Mouse (Mus musculus): ENCODE measurements around the gene Fam214b. TPM values are rescaled to one million over a fixed set of nuclear protein-coding genes. Genes with fewer than 3 reads are reported as not detected.

Fam214b gene
- polyA plus RNA-seq, 1 experiment from 2014 or later: 33.8 TPM

GRCm38 (mm10) chr4:43036356-43036755, 9.7 kb downstream of the Fam214b start:
- Histone ChIP-seq H3K9ac (no peak overlapping the region), H3K4me1 (peaks cover 44% of the 10 kb centered on the region), H3K4me2 (replicated peaks) (peak overlapping the region; percentile 2; the same call in 1 of the 2 replicates), H3K36me3 (peaks cover 47% of the 10 kb centered on the region), H3K4me3 (no peak overlapping the region), H3K9me3 (no peaks in the 10 kb centered on the region), H3K27ac (no peak overlapping the region), H3K27me3 (replicated peaks) (no peaks in the 10 kb centered on the region)
- ATAC-seq (ENCODE audit: low FRiP score, low read depth): no peak
- 91% methylated on average over 10 of the region's 10 CpGs for WGBS

- Histone ChIP-seq H3K4me1 (peaks cover 42% of the 10 kb centered on the region), H3K9ac (no peak overlapping the region), H3K4me3 (no peak overlapping the region), H3K36me3 (peaks cover 47% of the 10 kb centered on the region), H3K27ac (no peak overlapping the region), H3K9me3 (no peaks in the 10 kb centered on the region), H3K27me3 (replicated peaks) (no peaks in the 10 kb centered on the region), H3K4me2 (replicated peaks) (no peak overlapping the region)
- 83% methylated on average over 6 of the region's 6 CpGs for WGBS
- ATAC-seq (ENCODE audit: low FRiP score, low read depth): no peak
Observed at GRCm38 (mm10) chr4:43035851-43036250, 10.2 kb downstream of the Fam214b start.

- ATAC-seq (ENCODE audit: low FRiP score, low read depth): no peak
- H3K4me2 ChIP-seq (replicated peaks): no peak overlapping the region
- H3K27ac ChIP-seq: no peak overlapping the region
- H3K4me1 ChIP-seq: peaks cover 34% of the 10 kb centered on the region
- H3K9ac ChIP-seq: no peak overlapping the region
- WGBS: 87% methylated on average over 14 of the region's 14 CpGs
- no peaks in the 10 kb centered on the region for H3K27me3 ChIP-seq (replicated peaks)
- no peak overlapping the region for H3K4me3 ChIP-seq
- peaks cover 60% of the 10 kb centered on the region for H3K36me3 ChIP-seq
- H3K9me3 ChIP-seq: no peaks in the 10 kb centered on the region
Observed at GRCm38 (mm10) chr4:43033481-43033880, 12.5 kb downstream of the Fam214b start.

GRCm38 (mm10) chr4:43032501-43032900, 13.5 kb downstream of the Fam214b start:
- H3K4me2 ChIP-seq (replicated peaks): peak overlapping the region; percentile 86; the same call in 1 of the 2 replicates
- peaks cover 27% of the 10 kb centered on the region for H3K4me1 ChIP-seq
- no peak overlapping the region for H3K9ac ChIP-seq
- no peak for ATAC-seq (ENCODE audit: low FRiP score, low read depth)
- no peaks in the 10 kb centered on the region for H3K27me3 ChIP-seq (replicated peaks)
- no peak overlapping the region for H3K4me3 ChIP-seq
- no peak overlapping the region for H3K27ac ChIP-seq
- WGBS: 100% methylated on average over 1 of the region's 1 CpGs
- H3K36me3 ChIP-seq: peaks cover 70% of the 10 kb centered on the region
- no peaks in the 10 kb centered on the region for H3K9me3 ChIP-seq

GRCm38 (mm10) chr4:43031237-43031995, 14.6 kb downstream of the Fam214b start, which contains the start of gene Stoml2:
Gene Stoml2, minus strand, starts transcription at chr4:43031710.
- ATAC-seq (ENCODE audit: low FRiP score, low read depth): peak; percentile 97
- H3K4me2 ChIP-seq (replicated peaks): peak within 1 kb of the TSS; percentile 86
- H3K4me3 ChIP-seq: peak within 1 kb of the TSS; percentile 74
- H3K27ac ChIP-seq: peak within 1 kb of the TSS; percentile 82
- H3K4me1 ChIP-seq: peaks cover 24% of the 10 kb centered on the region
- H3K9ac ChIP-seq: peak within 1 kb of the TSS; percentile 86
- H3K36me3 ChIP-seq: peaks cover 71% of the 10 kb centered on the region
- no peaks in the 10 kb centered on the region for H3K27me3 ChIP-seq (replicated peaks)
- H3K9me3 ChIP-seq: no peaks in the 10 kb centered on the region
- under 1% methylated on average over 38 of the region's 38 CpGs for WGBS

GRCm38 (mm10) chr4:43030780-43031230, 15.2 kb downstream of the Fam214b start:
- peak; percentile 5; the same call in 1 of the 2 replicates for ATAC-seq (ENCODE audit: low FRiP score, low read depth)
- Histone ChIP-seq H3K4me2 (replicated peaks) (peak overlapping the region; percentile 86), H3K4me1 (peaks cover 24% of the 10 kb centered on the region), H3K27ac (peak overlapping the region; percentile 82), H3K9ac (peak overlapping the region; percentile 86), H3K9me3 (no peaks in the 10 kb centered on the region), H3K27me3 (replicated peaks) (no peaks in the 10 kb centered on the region), H3K36me3 (peaks cover 65% of the 10 kb centered on the region), H3K4me3 (peak overlapping the region; percentile 74)
- WGBS: 1% methylated on average over 28 of the region's 28 CpGs

GRCm38 (mm10) chr4:43030352-43030751, 15.7 kb downstream of the Fam214b start:
- Histone ChIP-seq H3K4me1 (peaks cover 24% of the 10 kb centered on the region), H3K27ac (0 out of 2 replicates have a peak overlapping the region, but pooled peaks have one; percentile 82), H3K4me3 (peak overlapping the region; percentile 74), H3K27me3 (replicated peaks) (no peaks in the 10 kb centered on the region), H3K4me2 (replicated peaks) (peak overlapping the region; percentile 86), H3K9me3 (no peaks in the 10 kb centered on the region), H3K9ac (peak overlapping the region; percentile 86), H3K36me3 (peaks cover 61% of the 10 kb centered on the region)
- WGBS: 79% methylated on average over 9 of the region's 9 CpGs
- no peak for ATAC-seq (ENCODE audit: low FRiP score, low read depth)

GRCm38 (mm10) chr4:43029749-43030148, 16.3 kb downstream of the Fam214b start:
- no peak overlapping the region for H3K27ac ChIP-seq
- ATAC-seq (ENCODE audit: low FRiP score, low read depth): no peak
- no peaks in the 10 kb centered on the region for H3K27me3 ChIP-seq (replicated peaks)
- no peaks in the 10 kb centered on the region for H3K9me3 ChIP-seq
- H3K4me2 ChIP-seq (replicated peaks): peak overlapping the region; percentile 86; the same call in 1 of the 2 replicates
- peaks cover 55% of the 10 kb centered on the region for H3K36me3 ChIP-seq
- H3K9ac ChIP-seq: no peak overlapping the region
- H3K4me3 ChIP-seq: no peak overlapping the region
- WGBS: 94% methylated on average over 9 of the region's 9 CpGs
- H3K4me1 ChIP-seq: peaks cover 29% of the 10 kb centered on the region

- H3K4me3 ChIP-seq: no peak overlapping the region
- H3K4me1 ChIP-seq: peaks cover 34% of the 10 kb centered on the region
- no peak overlapping the region for H3K9ac ChIP-seq
- no peaks in the 10 kb centered on the region for H3K9me3 ChIP-seq
- H3K27ac ChIP-seq: no peak overlapping the region
- ATAC-seq (ENCODE audit: low FRiP score, low read depth): no peak
- peaks cover 48% of the 10 kb centered on the region for H3K36me3 ChIP-seq
- WGBS: 96% methylated on average over 7 of the region's 7 CpGs
- no peaks in the 10 kb centered on the region for H3K27me3 ChIP-seq (replicated peaks)
- no peak overlapping the region for H3K4me2 ChIP-seq (replicated peaks)
Observed at GRCm38 (mm10) chr4:43029121-43029520, 16.9 kb downstream of the Fam214b start.

- Histone ChIP-seq H3K4me1 (peaks cover 17% of the 10 kb centered on the region), H3K36me3 (peaks cover 62% of the 10 kb centered on the region), H3K27ac (peak within 1 kb of the TSS; percentile 79), H3K4me2 (replicated peaks) (peak within 1 kb of the TSS; percentile 77), H3K27me3 (replicated peaks) (no peaks in the 10 kb centered on the region), H3K9ac (peak within 1 kb of the TSS; percentile 58), H3K9me3 (no peaks in the 10 kb centered on the region), H3K4me3 (peak within 1 kb of the TSS; percentile 61)
- peak; percentile 90 for ATAC-seq (ENCODE audit: low FRiP score, low read depth)
- WGBS: 8% methylated on average over 42 of the region's 42 CpGs
Observed at GRCm38 (mm10) chr4:43025084-43025960, 20.7 kb downstream of the Fam214b start, which contains the start of gene Pigo. Gene Pigo, minus strand, starts transcription at chr4:43025819.

GRCm38 (mm10) chr4:43024673-43025072, 21.3 kb downstream of the Fam214b start:
- H3K36me3 ChIP-seq: peaks cover 67% of the 10 kb centered on the region
- H3K27ac ChIP-seq: no peak overlapping the region
- peak overlapping the region; percentile 77 for H3K4me2 ChIP-seq (replicated peaks)
- 83% methylated on average over 14 of the region's 14 CpGs for WGBS
- H3K4me1 ChIP-seq: peaks cover 12% of the 10 kb centered on the region
- no peaks in the 10 kb centered on the region for H3K9me3 ChIP-seq
- no peaks in the 10 kb centered on the region for H3K27me3 ChIP-seq (replicated peaks)
- H3K4me3 ChIP-seq: peak overlapping the region; percentile 61
- H3K9ac ChIP-seq: peak overlapping the region; percentile 58
- no peak for ATAC-seq (ENCODE audit: low FRiP score, low read depth)

- no peaks in the 10 kb centered on the region for H3K27me3 ChIP-seq (replicated peaks)
- H3K4me3 ChIP-seq: no peak overlapping the region
- H3K36me3 ChIP-seq: peaks cover 61% of the 10 kb centered on the region
- no peak overlapping the region for H3K27ac ChIP-seq
- no peak for ATAC-seq (ENCODE audit: low FRiP score, low read depth)
- no peaks in the 10 kb centered on the region for H3K9me3 ChIP-seq
- peaks cover 12% of the 10 kb centered on the region for H3K4me1 ChIP-seq
- H3K9ac ChIP-seq: no peak overlapping the region
- H3K4me2 ChIP-seq (replicated peaks): no peak overlapping the region
- 76% methylated on average over 17 of the region's 17 CpGs for WGBS
Observed at GRCm38 (mm10) chr4:43021341-43021740, 24.7 kb downstream of the Fam214b start.

Measured in neural tube, embryonic 12.5 days (tissue).